Mouse (Mus musculus): ENCODE data around the gene Plaur.

Plaur gene

DNA sequence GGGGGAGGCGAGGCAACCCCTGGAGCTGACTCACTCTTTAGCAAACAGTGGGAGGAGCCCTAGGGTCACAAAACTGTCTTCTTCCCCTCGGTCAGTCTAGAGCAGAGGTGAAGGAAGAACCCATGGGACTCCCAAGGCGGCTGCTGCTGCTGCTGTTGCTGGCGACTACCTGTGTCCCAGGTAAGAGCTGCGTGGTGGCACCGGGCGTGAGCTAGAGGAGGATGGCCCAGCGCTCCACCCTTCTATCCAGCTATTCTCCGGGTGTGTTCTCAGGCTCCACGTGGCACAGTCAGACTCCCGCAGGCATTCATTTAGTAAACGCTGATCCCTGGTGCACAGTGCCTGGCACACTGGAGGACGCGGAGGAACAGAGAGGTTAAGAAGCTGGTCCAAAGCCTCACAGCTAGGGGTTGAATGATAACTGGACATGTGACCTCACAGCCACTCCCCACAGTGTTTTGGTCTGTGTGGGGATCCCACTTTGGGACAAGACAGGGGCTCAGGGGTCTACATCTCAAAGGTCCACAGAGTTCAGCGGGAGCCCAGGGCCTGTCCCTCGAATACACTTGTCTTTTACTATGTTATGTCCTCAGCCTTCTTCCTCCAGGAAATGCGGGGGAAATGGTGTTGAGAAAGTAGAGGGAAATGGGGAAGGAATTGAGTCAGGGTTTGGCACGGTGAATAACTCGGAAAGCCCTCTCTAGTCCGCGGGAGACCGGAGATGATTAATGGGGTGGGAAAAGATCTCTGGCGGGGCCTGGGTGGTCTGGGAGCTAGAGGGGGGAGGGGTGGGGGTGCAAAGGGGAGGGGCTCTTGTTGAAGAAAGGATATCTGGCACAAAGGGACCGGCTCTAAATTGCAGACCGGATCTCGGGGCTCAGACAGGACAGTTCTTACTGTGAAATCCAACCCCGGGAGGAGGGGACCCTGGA, at the start of gene Plaur:
Plaur (plus strand) TSS at position 97 of the 932 bp plus-strand sequence.
- DNase-seq (ENCODE audit: low spot score) = no peak

DNA sequence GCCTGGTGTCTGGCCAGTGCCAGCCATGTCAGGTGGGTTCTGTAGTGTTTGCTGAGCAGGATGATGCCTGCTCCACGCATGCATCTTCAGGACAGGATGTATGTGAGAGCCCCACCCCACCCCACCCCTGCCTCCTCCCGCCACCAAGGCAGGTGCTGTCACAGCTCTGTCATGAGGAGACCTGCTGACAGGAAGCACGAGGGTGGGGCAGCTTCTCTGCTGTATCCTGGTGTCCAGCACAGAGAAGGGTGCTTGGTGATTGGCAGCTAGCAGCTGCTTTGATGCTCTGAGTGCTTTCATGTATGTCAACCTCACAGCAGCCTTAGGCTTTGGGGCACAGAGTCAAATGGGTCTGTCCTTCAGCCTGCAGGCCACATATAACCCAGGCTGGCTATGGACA, 48.7 kb upstream of the Plaur start:
- peak; percentile 32 for DNase-seq (ENCODE audit: low spot score)

DNA sequence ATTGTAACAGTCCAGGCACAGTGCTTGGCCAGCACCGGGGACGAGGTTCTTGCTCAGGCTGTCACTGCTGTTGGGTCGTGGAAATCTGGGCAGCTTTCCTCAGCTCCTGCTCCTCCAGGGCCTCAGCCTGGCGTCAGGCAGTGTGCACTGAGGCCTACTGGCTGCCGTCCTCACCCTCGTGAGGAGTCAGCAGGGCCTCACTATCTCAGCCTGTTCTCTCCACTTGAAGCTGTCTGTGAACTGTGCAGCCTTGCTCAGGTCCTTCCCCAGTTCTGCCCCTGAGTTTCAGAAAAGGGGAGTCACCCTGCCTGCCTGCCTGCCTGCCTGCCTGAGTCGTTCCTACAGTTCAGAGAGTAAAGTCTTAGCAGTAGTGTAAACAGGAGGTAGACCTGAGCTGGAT, 47.0 kb upstream of the Plaur start:
- DNase-seq (ENCODE audit: low spot score) = no peak

DNA sequence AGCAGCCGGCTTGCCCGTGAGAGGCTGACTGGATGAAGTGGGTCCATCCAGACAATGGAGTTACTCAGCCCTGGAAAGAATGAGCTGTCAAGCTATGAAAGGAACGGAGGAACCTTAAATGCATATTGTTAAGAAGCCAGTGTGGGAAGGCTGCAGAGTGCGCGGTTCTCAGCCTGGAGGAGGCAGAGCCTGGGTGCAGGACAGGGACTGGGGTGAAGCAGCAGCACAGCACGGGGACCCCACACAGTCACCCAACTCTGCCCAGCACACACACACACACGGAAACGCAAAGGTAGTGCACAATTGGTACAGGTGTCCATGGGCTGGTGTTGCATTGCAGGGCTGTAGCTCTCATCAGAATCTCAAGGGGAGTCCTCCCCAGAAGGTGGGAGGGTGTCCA, 42.7 kb upstream of the Plaur start:
- no peak for DNase-seq (ENCODE audit: low spot score)

DNA sequence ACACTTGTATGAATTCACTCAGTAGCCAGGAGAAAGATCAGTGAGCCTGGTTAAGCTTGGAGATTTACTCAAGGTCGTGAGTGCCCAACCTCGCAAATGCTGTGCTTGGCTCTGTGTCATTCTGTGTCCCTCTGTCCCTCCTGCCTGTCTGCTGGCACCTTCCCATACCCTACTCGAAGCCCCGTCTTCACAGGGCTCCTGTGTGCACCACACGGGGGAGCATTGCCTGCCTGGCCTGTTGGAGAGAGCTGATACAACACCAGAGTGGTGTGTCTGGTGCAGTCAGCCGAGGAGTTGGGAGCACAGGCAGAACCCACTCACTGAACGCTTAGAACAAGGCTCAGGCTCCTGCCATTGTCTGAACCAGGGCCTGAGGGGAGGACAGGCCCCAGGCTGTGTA, 40.6 kb upstream of the Plaur start:
- no peak for DNase-seq (ENCODE audit: low spot score)

DNA sequence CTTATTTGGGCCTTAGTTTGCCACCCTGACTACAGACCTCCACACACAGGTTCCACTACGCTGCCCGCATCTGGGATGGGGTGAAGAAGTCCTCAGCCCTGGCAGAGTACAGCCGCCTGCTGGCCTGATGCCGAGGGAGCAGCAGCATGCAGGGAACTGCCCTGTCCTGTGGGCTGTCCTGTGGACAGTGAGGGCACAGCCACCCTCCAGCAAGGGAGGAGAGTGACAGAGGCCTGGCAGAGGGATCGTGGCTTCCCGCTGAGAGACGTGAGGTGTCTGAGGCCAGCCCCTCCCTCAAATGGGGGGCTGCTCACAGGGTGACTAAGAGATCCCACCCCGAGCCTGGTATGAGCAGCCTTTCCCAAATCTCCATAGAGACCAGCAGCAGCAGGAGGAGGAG, 40.0 kb upstream of the Plaur start:
- DNase-seq (ENCODE audit: low spot score) = no peak

DNA sequence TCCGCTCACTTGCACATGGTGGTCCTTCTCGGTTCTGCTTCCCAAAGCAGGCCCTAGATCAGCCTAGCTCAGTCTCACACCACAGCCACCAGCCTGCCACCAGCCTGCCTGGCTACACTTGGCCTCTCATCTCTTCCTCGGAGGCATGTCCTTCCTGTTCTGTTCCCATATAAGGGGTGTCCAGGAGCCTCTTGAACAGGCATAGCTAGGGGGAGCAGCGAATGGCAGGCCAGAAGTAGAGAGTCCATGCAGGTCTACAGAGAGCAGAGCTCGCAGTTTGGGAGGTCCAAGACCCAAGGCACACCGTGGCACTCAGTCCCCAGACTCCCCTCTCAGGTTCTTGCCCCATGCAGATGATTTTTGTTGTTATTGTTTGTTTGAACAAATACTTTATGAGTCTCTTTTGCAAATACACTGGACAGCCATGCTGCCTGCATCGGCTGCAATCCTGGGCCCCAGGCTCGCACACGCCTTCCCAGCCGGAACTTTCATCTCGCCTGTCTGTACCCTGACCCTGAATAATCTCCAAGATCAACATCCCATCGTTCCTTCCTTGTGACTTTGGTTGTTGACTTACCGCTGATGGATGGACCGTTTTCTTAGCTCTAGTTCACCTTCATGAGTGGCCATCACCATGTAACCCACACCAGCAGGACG, 39.0 kb upstream of the Plaur start:
- DNase-seq (ENCODE audit: low spot score) = no peak

DNA sequence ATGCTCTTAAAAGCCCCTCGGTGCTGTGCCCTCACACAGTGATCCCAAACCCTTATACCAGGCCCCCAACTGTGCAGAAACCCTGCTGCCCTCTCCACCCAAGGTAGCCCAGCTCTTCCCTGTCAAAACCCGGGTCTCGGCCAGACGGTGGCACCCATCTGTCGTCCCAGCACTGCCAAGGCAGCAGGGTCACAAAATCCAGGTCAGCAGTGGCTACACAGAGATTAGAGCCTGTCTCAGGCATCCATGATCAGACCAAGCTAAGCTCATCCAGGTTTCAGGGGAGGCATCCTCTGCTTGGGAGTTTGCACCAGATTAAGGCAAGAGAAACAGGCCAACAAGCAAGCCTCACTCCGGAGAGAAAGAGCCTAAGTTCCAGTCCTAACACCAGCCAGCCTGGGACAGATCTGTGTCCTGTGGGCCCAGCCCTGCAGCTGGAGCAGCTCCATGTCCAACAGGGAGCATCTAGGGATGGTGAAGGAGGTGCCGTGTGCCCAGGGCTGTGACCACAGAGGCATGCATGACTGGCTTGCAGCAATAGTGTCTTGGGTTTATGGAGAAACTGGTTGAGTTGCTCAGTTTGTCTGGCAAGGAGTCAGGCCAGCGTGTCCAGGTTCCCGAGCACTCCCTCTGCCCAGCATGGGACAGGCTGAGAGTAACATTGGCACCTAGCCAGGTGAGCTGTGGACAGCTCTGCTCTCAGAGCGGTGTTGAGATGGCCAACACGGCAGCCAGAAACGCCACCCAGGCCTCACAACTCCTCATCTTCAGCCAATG, 38.1 kb upstream of the Plaur start:
- DNase-seq (ENCODE audit: low spot score) = no peak

DNA sequence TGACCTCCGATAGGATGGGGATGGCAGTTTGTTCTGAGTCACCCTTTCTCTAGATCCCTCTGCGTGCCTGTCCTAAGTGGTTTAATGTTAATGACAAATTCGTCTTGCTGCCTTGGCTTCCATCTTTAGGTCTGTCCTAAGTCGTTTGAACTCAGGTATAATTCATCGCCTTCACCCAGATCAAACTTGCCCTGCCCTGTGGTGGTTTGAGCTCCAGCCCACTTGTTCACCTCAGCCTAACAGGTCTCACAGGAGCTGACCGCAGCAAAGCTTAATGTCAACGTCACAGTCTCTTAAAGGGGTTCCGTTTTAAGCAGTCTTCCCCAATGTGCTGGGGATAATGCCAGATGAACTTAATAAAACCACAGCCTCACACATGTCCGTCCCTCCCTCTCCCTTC, 36.4 kb upstream of the Plaur start:
- no peak for DNase-seq (ENCODE audit: low spot score)

DNA sequence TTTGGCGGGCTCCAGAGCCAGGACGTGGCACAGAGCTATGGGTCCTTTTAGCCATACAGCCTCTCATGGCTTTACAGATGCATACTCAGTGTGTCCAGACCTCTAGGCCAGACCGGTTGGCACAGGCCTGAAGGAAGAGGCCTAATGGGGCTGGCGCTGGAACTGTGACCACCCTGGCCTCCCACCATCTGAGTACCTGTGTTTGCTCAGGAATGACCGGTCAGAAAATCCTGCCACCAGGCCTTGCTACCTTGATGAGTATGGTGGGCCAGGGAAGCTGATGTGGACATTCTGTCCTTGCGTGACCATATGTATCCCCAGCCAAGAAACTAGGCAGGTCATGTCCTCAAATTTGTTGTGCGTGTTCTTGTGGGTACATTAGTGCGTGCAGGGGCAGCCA, 35.1 kb upstream of the Plaur start:
- DNase-seq (ENCODE audit: low spot score) = no peak

DNA sequence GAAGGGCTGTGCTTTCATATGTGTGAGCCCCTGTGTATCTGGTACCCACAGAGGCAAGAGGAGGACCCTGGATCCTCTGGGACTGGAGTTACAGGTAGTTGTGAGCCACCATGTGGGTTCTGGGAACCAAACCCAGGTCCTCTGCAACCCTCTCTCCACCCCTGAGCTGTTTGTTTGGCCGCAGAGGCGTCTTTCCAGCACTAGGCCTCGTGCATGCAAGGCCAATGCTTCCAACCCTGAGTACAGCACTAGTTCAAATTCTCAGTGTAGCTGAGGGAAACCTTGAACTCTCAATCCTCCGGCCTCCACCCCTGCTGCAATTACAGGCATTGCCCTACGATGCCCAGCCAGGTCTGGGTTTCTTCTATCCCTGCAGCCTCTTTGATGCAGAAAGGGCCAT, 33.6 kb upstream of the Plaur start:
- no peak for DNase-seq (ENCODE audit: low spot score)

DNA sequence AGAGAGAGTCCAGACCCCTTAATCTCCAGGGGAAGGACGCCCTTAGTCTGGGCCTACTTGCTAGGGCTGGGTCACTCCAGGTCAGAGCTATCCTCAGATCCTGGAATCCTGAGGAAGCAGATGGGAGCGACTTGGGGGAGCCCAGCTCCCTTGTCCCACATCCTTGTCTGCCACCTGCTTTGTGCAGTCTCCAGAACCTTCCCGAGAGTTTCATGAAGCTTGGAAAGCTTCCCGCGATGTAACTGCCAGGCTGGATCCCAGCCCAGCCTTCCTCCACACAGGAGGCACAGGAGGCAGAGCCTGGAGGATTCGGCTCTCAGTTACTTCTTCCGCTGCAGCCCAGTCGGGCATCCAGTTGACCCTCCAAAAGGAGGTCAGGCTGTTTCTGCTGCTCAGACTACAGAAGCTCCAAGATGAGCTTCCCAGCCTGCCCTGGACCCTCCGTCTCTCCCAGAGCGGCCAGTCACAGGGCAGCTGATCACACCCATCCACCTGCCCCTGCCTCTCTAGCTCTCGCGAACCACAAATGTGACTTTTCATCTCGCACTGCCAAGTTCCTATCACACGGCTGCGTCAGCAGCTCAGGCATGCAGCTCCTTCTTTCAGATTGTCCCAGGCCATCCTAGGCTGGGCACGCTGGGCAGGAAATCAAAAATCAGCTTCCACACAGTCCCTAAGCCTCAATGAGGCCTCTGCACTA, 32.7 kb upstream of the Plaur start:
- no peak for DNase-seq (ENCODE audit: low spot score)

DNA sequence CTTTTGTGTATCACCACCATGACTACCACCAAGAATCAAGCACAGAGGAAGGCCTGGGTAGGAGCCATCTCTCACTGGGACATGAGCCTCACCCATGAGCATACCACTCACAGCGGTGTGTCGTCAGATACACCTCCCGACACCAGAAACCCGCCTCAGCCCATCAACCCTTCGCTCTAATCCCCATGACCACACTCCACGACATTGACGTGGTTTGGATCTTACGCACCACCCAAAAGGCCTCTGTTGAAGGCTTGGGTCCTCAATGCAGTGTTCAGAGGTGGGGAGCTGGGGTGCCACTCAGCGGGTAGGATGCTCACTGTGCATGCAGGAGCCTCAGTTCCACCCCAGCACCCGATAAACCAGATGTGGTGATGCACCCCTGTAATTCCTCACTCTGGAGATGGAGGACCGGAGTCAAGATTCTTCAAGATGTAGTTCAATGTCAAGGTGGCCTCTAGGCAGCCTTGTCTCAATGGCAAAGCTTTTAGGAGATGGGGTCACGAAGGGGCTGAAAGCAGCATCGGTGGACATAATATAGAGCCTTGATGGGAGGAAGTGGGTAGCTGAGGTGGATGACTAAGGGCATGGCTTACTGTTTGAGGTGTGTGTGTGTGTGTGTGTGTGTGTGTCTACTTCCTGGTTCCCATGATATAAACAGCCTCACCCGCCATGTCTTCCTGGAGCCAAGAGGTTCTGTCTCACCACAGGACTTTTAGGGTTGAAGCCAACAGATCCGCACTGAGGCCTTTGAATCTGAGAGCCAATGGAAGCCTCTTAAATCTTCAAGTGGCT, 31.5 kb upstream of the Plaur start:
- no peak for DNase-seq (ENCODE audit: low spot score)

DNA sequence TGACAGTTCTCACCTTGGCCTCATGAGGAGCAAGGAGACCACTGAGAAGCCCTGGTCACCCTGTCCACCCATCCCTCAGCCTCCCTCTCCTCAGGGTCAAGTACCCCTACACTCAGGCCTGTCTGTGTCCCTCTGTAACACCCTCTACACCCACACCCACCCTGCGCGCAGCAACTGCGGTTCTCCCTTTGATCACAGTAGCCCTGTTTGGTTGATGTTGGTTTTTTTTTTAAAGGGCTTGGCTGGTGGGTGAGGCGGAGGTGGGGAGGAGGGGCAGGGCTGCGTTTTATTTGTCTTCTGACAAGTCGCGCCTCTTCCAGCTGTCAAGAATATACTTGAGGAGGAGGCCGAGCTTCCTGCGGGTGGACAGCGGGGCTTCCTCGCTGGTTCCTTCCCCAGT, 30.6 kb upstream of the Plaur start:
- no peak for DNase-seq (ENCODE audit: low spot score)

DNA sequence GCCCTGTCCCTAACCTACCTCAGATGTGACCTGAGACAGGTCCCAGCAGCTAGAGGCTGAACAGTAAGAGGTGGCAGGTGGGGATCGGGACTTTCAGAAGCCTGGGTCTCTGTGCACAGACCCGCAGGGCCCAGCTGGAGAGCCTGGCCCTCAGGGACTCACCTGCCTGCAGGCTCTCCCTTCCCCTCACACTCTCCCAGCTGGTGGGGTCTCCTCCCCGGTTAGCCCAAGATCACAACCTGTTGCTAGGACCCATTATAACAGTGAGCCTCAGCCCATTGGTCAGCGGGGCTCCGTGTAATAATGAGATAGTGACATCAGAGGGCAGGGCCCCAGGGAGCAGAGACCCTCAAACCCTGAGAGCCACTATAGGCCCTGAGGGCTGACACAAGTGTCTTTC, 27.0 kb upstream of the Plaur start:
- DNase-seq (ENCODE audit: low spot score) = no peak

DNA sequence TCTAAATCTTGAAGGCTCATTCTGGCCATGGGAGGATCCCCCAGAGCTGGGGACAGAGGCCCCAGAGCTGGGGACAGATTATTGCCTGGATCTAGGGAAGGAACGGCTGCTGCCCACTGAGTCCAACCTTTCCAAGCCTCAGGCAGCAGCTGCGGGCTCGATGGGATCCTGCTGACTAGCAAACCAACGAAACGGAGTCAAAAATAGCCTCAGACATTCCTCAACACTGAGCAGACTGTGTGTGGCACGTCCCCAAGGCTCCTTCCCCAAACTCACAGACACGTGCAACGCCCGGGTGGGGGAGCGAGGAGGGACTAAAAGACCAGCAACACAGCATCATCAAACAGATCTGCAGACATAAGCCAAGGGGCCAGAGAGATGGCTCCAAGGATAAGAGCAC, 24.3 kb upstream of the Plaur start:
- no peak for DNase-seq (ENCODE audit: low spot score)

DNA sequence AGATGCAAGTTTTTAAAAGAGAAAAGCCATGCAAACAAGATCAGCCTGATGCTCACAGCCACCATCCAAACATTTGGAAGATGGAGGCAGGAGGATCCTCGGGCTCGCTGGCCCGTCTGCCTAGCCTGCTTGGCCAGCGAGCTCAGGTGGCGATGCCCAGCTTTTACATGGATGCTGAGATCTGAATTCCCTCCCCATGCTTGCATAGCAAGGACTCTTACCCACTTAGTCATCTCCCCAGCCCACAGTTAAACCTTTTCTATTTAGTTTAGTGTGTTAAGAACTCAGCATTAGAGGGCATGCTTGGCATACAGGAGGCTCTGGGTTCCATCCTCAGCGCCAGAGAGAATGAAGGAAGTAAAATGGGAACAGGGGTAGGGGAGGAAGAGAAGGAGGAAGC, 23.1 kb upstream of the Plaur start:
- no peak for DNase-seq (ENCODE audit: low spot score)

DNA sequence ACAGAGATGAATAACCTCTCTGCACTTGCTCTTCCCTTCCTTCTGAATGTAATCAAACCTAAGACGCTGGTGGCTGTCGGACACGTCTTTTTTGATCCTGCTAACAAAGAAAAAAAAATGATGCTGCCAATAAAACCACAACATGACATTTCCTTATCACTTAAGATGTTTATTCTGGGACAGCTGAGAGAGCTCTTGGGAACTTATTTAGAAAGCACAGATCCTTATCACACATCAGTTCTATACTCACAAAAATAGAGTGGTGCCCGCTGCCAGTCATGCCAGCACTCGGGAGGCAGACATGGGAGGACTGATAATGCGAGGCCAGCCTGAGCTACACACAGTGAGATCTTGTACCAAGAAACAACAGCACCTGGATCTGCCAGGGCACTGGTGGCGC, 22.4 kb upstream of the Plaur start:
- DNase-seq (ENCODE audit: low spot score) = no peak

DNA sequence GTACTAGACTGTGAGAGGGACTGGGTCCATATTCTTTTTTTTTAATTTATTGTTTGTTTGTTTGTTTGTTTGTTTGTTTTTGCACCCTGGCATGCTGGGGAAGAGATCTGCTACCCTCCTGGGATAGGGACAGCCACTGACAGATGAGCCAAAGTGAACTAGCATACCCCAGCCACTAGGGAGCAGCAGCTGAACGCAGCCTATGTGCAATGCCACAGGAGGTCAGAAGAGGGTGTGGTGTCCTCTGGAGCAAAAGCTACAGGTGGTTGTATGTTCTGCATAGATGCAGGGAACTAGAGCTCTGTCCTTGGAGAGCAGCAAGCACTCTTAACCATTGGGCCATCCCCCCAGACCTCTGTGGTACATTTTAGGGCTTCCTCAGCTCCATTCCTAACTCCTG, 20.5 kb upstream of the Plaur start:
- DNase-seq (ENCODE audit: low spot score) = peak; percentile 61

DNA sequence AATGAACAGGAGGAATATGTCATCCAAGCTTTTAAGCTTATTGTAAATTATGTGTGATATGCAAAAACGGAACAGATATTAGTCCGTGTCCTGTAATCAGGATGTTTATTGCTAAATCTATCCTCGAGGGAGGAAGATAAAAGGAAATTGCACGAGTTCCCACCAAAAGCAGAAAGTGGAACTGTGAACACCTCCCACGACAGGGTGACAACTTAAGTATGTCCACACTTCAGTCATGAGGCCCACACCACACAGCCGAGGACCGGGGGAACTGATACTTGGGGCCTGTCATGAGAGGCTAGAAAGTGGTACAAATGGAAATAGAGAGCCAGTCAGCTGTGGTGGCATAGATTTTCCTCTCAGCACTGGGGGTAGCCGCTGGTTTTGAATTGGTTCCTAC, 20.0 kb upstream of the Plaur start:
- DNase-seq (ENCODE audit: low spot score) = peak; percentile 20

DNA sequence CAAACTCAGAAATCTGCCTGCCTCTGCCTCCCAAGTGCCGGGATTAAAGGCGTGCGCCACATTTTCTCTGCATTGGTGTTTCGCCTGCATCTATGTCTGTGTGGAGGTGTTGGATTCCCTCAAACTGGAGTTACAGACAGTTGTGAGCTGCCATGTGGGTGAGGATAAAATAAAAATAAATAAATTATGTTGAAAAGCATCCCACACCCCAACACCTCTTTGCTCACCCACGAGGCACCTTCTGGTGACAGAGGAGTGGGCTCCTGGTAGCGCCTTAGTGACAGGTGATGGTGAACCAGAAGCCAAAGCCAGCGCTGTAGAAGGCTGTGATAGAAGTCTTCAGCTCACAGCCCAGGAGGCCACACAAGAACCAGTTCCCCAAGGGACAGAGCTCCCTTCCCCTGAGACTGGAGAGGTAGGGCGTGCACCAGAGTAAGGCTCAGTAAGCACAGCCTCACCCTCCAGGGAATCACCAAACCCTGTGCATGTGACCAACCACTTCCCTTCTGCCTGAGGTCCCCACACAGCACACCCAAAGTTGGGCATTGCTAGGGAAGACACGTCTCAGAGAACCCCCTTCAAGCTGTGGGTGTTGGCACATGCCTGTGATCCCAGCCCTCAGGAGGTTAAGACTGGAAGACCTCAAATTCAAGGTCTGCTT, 16.9 kb upstream of the Plaur start:
- DNase-seq (ENCODE audit: low spot score) = peak; percentile 63

All from spleen, adult 12 weeks (tissue).